Mouse (Mus musculus): ENCODE results near the gene Gm572. TPM values are rescaled to one million over a fixed set of nuclear protein-coding genes. Genes with fewer than 3 reads are reported as not detected.
A peak's percentile ranks its signal among the peaks of the same experiment; 100 is the strongest.

Gene Gm572
- polyA plus RNA-seq, 1 experiment from 2014 or later: 0.19 TPM

GRCm38 (mm10) chr4:148619805-148620204 is 23.3 kb upstream of the Gm572 start:
- no peak for ATAC-seq (replicated peaks; ENCODE audit: insufficient number of reproducible peaks, low FRiP score, low TSS enrichment)
- 91% methylated on average over 1 of the region's 1 CpGs for WGBS (ENCODE audit: insufficient replicate concordance)

GRCm38 (mm10) chr4:148620718-148621117 is 22.4 kb upstream of the Gm572 start:
- Histone ChIP-seq H3K36me3 (ENCODE audit: control insufficient read depth, insufficient read depth, low read length) (peaks cover 53% of the 10 kb centered on the region), H3K4me3 (ENCODE audit: low read depth, low read length) (no peak overlapping the region), H3K9ac (ENCODE audit: low read depth, low read length) (no peak overlapping the region), H3K27ac (ENCODE audit: low read depth, low read length) (no peak overlapping the region), H3K4me1 (ENCODE audit: control insufficient read depth, insufficient read depth, low read length) (peaks cover 8% of the 10 kb centered on the region), H3K4me2 (no peak overlapping the region), H3K27me3 (ENCODE audit: control insufficient read depth, insufficient read depth, low read length) (no peaks in the 10 kb centered on the region), H3K9me3 (replicated peaks; ENCODE audit: control insufficient read depth, low read length) (no peaks in the 10 kb centered on the region)
- ATAC-seq (replicated peaks; ENCODE audit: insufficient number of reproducible peaks, low FRiP score, low TSS enrichment): no peak
- WGBS (ENCODE audit: insufficient replicate concordance): 100% methylated on average over 1 of the region's 1 CpGs

More at GRCm38 (mm10) chr4:148619805-148620204, 23.3 kb upstream of the Gm572 start:
- Histone ChIP-seq H3K4me2 (no peak overlapping the region), H3K9me3 (replicated peaks; ENCODE audit: control insufficient read depth, low read length) (no peaks in the 10 kb centered on the region), H3K4me3 (ENCODE audit: low read depth, low read length) (no peak overlapping the region), H3K27ac (ENCODE audit: low read depth, low read length) (no peak overlapping the region), H3K4me1 (ENCODE audit: control insufficient read depth, insufficient read depth, low read length) (peaks cover 5% of the 10 kb centered on the region), H3K9ac (ENCODE audit: low read depth, low read length) (no peak overlapping the region), H3K36me3 (ENCODE audit: control insufficient read depth, insufficient read depth, low read length) (peaks cover 56% of the 10 kb centered on the region), H3K27me3 (ENCODE audit: control insufficient read depth, insufficient read depth, low read length) (no peaks in the 10 kb centered on the region)

GRCm38 (mm10) chr4:148622485-148622884 is 20.6 kb upstream of the Gm572 start:
- ATAC-seq (replicated peaks; ENCODE audit: insufficient number of reproducible peaks, low FRiP score, low TSS enrichment): no peak
- no peaks in the 10 kb centered on the region for H3K9me3 ChIP-seq (replicated peaks; ENCODE audit: control insufficient read depth, low read length)
- no peak overlapping the region for H3K4me2 ChIP-seq
- no peak overlapping the region for H3K27ac ChIP-seq (ENCODE audit: low read depth, low read length)
- peaks cover 50% of the 10 kb centered on the region for H3K36me3 ChIP-seq (ENCODE audit: control insufficient read depth, insufficient read depth, low read length)
- WGBS (ENCODE audit: insufficient replicate concordance): 95% methylated on average over 4 of the region's 4 CpGs
- H3K27me3 ChIP-seq (ENCODE audit: control insufficient read depth, insufficient read depth, low read length): no peaks in the 10 kb centered on the region
- no peak overlapping the region for H3K9ac ChIP-seq (ENCODE audit: low read depth, low read length)
- H3K4me1 ChIP-seq (ENCODE audit: control insufficient read depth, insufficient read depth, low read length): peaks cover 8% of the 10 kb centered on the region
- H3K4me3 ChIP-seq (ENCODE audit: low read depth, low read length): no peak overlapping the region

GRCm38 (mm10) chr4:148623609-148624008 is 19.5 kb upstream of the Gm572 start:
- 86% methylated on average over 4 of the region's 4 CpGs for WGBS (ENCODE audit: insufficient replicate concordance)
- Histone ChIP-seq H3K4me1 (ENCODE audit: control insufficient read depth, insufficient read depth, low read length) (peaks cover 8% of the 10 kb centered on the region), H3K36me3 (ENCODE audit: control insufficient read depth, insufficient read depth, low read length) (peaks cover 47% of the 10 kb centered on the region), H3K4me2 (no peak overlapping the region; the same call in 1 of the 2 replicates), H3K9ac (ENCODE audit: low read depth, low read length) (no peak overlapping the region), H3K4me3 (ENCODE audit: low read depth, low read length) (peak overlapping the region; percentile 12; the same call in 1 of the 2 replicates), H3K9me3 (replicated peaks; ENCODE audit: control insufficient read depth, low read length) (no peaks in the 10 kb centered on the region), H3K27me3 (ENCODE audit: control insufficient read depth, insufficient read depth, low read length) (no peaks in the 10 kb centered on the region), H3K27ac (ENCODE audit: low read depth, low read length) (no peak overlapping the region)
- no peak for ATAC-seq (replicated peaks; ENCODE audit: insufficient number of reproducible peaks, low FRiP score, low TSS enrichment)

- no peaks in the 10 kb centered on the region for H3K9me3 ChIP-seq (replicated peaks; ENCODE audit: control insufficient read depth, low read length)
- peaks cover 8% of the 10 kb centered on the region for H3K4me1 ChIP-seq (ENCODE audit: control insufficient read depth, insufficient read depth, low read length)
- ATAC-seq (replicated peaks; ENCODE audit: insufficient number of reproducible peaks, low FRiP score, low TSS enrichment): no peak
- H3K4me3 ChIP-seq (ENCODE audit: low read depth, low read length): peak overlapping the region; percentile 99; the same call in 1 of the 2 replicates
- peak overlapping the region; percentile 93 for H3K4me2 ChIP-seq
- WGBS (ENCODE audit: insufficient replicate concordance): 83% methylated on average over 10 of the region's 10 CpGs
- H3K27me3 ChIP-seq (ENCODE audit: control insufficient read depth, insufficient read depth, low read length): no peaks in the 10 kb centered on the region
- H3K9ac ChIP-seq (ENCODE audit: low read depth, low read length): no peak overlapping the region
- H3K36me3 ChIP-seq (ENCODE audit: control insufficient read depth, insufficient read depth, low read length): peaks cover 35% of the 10 kb centered on the region
- H3K27ac ChIP-seq (ENCODE audit: low read depth, low read length): no peak overlapping the region
These were observed 18.1 kb upstream of the Gm572 start for GRCm38 (mm10) chr4:148625010-148625409.

- H3K4me1 ChIP-seq (ENCODE audit: control insufficient read depth, insufficient read depth, low read length): peaks cover 8% of the 10 kb centered on the region
- under 1% methylated on average over 57 of the region's 57 CpGs for WGBS (ENCODE audit: insufficient replicate concordance)
- peak overlapping the region; percentile 93 for H3K4me2 ChIP-seq
- peaks cover 31% of the 10 kb centered on the region for H3K36me3 ChIP-seq (ENCODE audit: control insufficient read depth, insufficient read depth, low read length)
- peak overlapping the region; percentile 100 for H3K9ac ChIP-seq (ENCODE audit: low read depth, low read length)
- ATAC-seq (replicated peaks; ENCODE audit: insufficient number of reproducible peaks, low FRiP score, low TSS enrichment): peak; percentile 60
- peak overlapping the region; percentile 98 for H3K27ac ChIP-seq (ENCODE audit: low read depth, low read length)
- no peaks in the 10 kb centered on the region for H3K27me3 ChIP-seq (ENCODE audit: control insufficient read depth, insufficient read depth, low read length)
- peak overlapping the region; percentile 99 for H3K4me3 ChIP-seq (ENCODE audit: low read depth, low read length)
- no peaks in the 10 kb centered on the region for H3K9me3 ChIP-seq (replicated peaks; ENCODE audit: control insufficient read depth, low read length)
These were observed 17.1 kb upstream of the Gm572 start for GRCm38 (mm10) chr4:148625756-148626622.

GRCm38 (mm10) chr4:148626623-148627185 is 16.4 kb upstream of the Gm572 start, which contains the start of gene Tardbp:
Tardbp (minus strand) TSS chr4:148627019.
- Histone ChIP-seq H3K27ac (ENCODE audit: low read depth, low read length) (peak within 1 kb of the TSS; percentile 98), H3K9ac (ENCODE audit: low read depth, low read length) (peak within 1 kb of the TSS; percentile 100), H3K4me2 (peak within 1 kb of the TSS; percentile 93), H3K36me3 (ENCODE audit: control insufficient read depth, insufficient read depth, low read length) (peaks cover 25% of the 10 kb centered on the region), H3K4me3 (ENCODE audit: low read depth, low read length) (peak within 1 kb of the TSS; percentile 99), H3K27me3 (ENCODE audit: control insufficient read depth, insufficient read depth, low read length) (no peaks in the 10 kb centered on the region), H3K9me3 (replicated peaks; ENCODE audit: control insufficient read depth, low read length) (no peaks in the 10 kb centered on the region), H3K4me1 (ENCODE audit: control insufficient read depth, insufficient read depth, low read length) (peaks cover 8% of the 10 kb centered on the region)
- under 1% methylated on average over 49 of the region's 51 CpGs for WGBS (ENCODE audit: insufficient replicate concordance)
- ATAC-seq (replicated peaks; ENCODE audit: insufficient number of reproducible peaks, low FRiP score, low TSS enrichment): peak; percentile 96

GRCm38 (mm10) chr4:148627246-148627645 is 15.9 kb upstream of the Gm572 start:
- WGBS (ENCODE audit: insufficient replicate concordance): 60% methylated on average over 3 of the region's 3 CpGs
- peaks cover 8% of the 10 kb centered on the region for H3K4me1 ChIP-seq (ENCODE audit: control insufficient read depth, insufficient read depth, low read length)
- peak overlapping the region; percentile 65; the same call in 1 of the 2 replicates for H3K9ac ChIP-seq (ENCODE audit: low read depth, low read length)
- H3K4me2 ChIP-seq: peak overlapping the region; percentile 93
- H3K27ac ChIP-seq (ENCODE audit: low read depth, low read length): no peak overlapping the region
- no peaks in the 10 kb centered on the region for H3K27me3 ChIP-seq (ENCODE audit: control insufficient read depth, insufficient read depth, low read length)
- no peak for ATAC-seq (replicated peaks; ENCODE audit: insufficient number of reproducible peaks, low FRiP score, low TSS enrichment)
- H3K4me3 ChIP-seq (ENCODE audit: low read depth, low read length): peak overlapping the region; percentile 99; the same call in 1 of the 2 replicates
- H3K36me3 ChIP-seq (ENCODE audit: control insufficient read depth, insufficient read depth, low read length): peaks cover 20% of the 10 kb centered on the region
- H3K9me3 ChIP-seq (replicated peaks; ENCODE audit: control insufficient read depth, low read length): no peaks in the 10 kb centered on the region
